Mouse (Mus musculus) hindbrain, embryonic 14.5 days (tissue): ENCODE data around the gene Comtd1. TPM values are rescaled to one million over a fixed set of nuclear protein-coding genes. Genes with fewer than 3 reads are reported as not detected.
A peak's percentile ranks its signal among the peaks of the same experiment; 100 is the strongest.

Experiments used
- ATAC-seq: fragments of 200-750 bp; cut with Nextera tagmentation; 2 replicates; pipeline ENCODE4 v1.8.0; 2017; ENCODE audit warnings: moderate number of reproducible peaks, mild to moderate bottlenecking, moderate TSS enrichment, moderate library complexity; ENCODE audit not compliant: low FRiP score
- DNase-seq: peaks from one replicate; pipeline ENCODE4 v3.0.0-alpha.2; 2015; ENCODE audit warnings: low spot score
- H3K27ac ChIP-seq: fragments of 300-500 bp; sonication (generic); 2 replicates; pipeline ENCODE4 v1.5.1; 2014; ENCODE audit warnings: mild to moderate bottlenecking, moderate library complexity
- H3K27me3 ChIP-seq: fragments of 300-500 bp; sonication (generic); 2 replicates; pipeline ENCODE4 v1.6.1; 2014; ENCODE audit warnings: mild to moderate bottlenecking, low read length, mixed read lengths; ENCODE audit not compliant: control insufficient read depth, insufficient read depth
- H3K36me3 ChIP-seq: fragments of 300-500 bp; sonication (generic); replicated peaks from 2 replicates; pipeline ENCODE4 v1.6.1; 2014; ENCODE audit not compliant: control insufficient read depth, insufficient read depth
- H3K4me1 ChIP-seq: fragments of 300-500 bp; sonication (generic); replicated peaks from 2 replicates; pipeline ENCODE4 v1.6.1; 2014; ENCODE audit warnings: antibody characterized with exemption, low read length, mixed read lengths; ENCODE audit not compliant: control insufficient read depth, insufficient read depth
- H3K4me2 ChIP-seq: fragments of 300-500 bp; sonication (generic); replicated peaks from 2 replicates; pipeline ENCODE4 v1.6.1; 2014; ENCODE audit warnings: mild to moderate bottlenecking, moderate library complexity
- H3K4me3 ChIP-seq: fragments of 300-500 bp; sonication (generic); replicated peaks from 2 replicates; pipeline ENCODE4 v1.5.1; 2014; ENCODE audit warnings: mild to moderate bottlenecking, low read length
- H3K9ac ChIP-seq: fragments of 300-500 bp; sonication (generic); 2 replicates; pipeline ENCODE4 v1.6.1; 2014
- H3K9me3 ChIP-seq: fragments of 300-500 bp; sonication (generic); 2 replicates; pipeline ENCODE4 v1.6.1; 2016; ENCODE audit warnings: low read length; ENCODE audit not compliant: control insufficient read depth
- WGBS: fragments of 180-500 bp; shearing (Covaris S2); extraction: QIAGEN DNeasy Blood & Tissue Kit; methylation state at CpG from one replicate; pipeline ENCODE4 v1.1.7; 2014; 5-methylcytosine and 5-hydroxymethylcytosine counted together
- polyA plus RNA-seq: library from polyadenylated mRNA; unstranded; fragments of >200 nt; fragmentation: Nextera tagmentation; extraction: Ambion mirVana; gene quantifications from 2 replicates; pipeline ENCODE4 v1.2.1, GENCODE M21; 2014

Gene Comtd1
- polyA plus RNA-seq, 1 experiment from 2014 or later: 55.8 TPM

GRCm38 (mm10) chr14:21841819-21842592 lies 6.8 kb downstream of the Comtd1 start:
- H3K27me3 ChIP-seq: no peaks in the 10 kb centered on the region
- no peaks in the 10 kb centered on the region for H3K9me3 ChIP-seq
- DNase-seq: no peak
- 0 out of 2 replicates have a peak, but pooled peaks cover 2% of the 10 kb centered on the region for H3K4me1 ChIP-seq
- no peak overlapping the region for H3K4me3 ChIP-seq
- H3K27ac ChIP-seq: no peak overlapping the region
- no peak for ATAC-seq
- no peak overlapping the region for H3K9ac ChIP-seq
- H3K4me2 ChIP-seq: no peak overlapping the region
- WGBS: 90% methylated on average over 5 of the region's 5 CpGs
- H3K36me3 ChIP-seq: peaks cover 99% of the 10 kb centered on the region

DNA sequence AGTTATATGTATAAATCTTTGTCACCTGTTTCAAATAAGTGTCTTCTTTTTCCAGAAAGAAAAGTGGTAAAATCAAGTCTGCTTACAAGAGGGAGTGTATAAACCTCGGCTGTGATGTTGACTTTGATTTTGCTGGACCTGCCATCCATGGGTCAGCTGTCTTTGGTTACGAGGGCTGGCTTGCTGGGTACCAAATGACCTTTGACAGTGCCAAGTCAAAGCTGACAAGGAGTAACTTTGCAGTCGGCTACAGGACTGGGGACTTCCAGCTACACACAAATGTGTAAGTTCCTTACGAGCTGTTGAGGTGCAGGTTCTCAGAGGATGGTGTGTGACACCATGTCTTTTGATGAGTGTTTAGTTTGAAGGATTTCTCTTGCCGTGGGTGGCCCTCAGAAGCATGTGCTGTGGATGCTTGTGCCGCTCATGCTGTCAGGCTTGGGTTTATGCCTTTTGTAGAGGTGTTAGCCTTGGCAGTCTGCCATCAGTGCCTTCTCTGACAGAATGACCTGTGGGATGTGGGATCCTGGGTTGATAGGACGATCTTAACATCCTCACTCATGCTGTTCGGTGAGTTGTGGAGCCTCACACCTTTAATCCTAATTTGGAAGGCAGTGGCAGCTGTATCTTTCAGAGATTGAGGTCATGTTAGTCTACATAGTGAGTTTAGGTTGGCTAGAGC lies 10.3 kb downstream of the Comtd1 start:
- WGBS: 84% methylated on average over 8 of the region's 8 CpGs
- DNase-seq: no peak
- no peak overlapping the region for H3K4me2 ChIP-seq
- H3K9me3 ChIP-seq: no peaks in the 10 kb centered on the region
- ATAC-seq: no peak
- peaks cover 8% of the 10 kb centered on the region for H3K4me1 ChIP-seq
- no peak overlapping the region for H3K27ac ChIP-seq
- H3K27me3 ChIP-seq: no peaks in the 10 kb centered on the region
- peaks cover 87% of the 10 kb centered on the region for H3K36me3 ChIP-seq
- H3K4me3 ChIP-seq: no peak overlapping the region
- no peak overlapping the region for H3K9ac ChIP-seq

DNA sequence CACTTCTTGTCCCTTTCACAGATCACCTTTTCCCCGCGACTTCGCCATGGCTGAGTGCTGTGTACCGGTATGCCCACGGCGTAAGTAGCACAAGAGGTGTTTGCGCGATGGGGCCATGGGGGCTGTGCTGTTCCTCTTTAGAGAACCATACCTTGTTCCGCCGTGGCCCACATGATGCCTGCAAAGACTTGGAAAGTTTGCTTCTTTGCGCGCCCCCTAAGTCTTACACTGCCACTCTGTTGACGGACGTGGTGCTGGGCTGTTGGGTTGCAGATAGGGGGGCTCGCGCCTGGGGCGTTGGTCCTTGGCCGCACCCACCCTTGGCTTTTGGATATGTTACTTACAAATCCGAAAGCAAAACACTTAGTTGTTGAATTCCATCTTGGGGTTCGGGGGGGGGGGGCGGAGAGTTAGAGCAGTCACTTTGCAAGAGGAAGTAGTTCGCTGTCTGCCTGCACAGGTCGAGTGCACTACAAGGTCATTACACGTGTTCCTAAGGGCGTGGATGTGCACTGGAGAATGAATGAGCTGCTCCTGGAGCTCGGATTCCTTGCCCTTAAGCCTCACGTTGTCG lies 16.9 kb downstream of the Comtd1 start:
- peak overlapping the region; percentile 93 for H3K9ac ChIP-seq
- H3K36me3 ChIP-seq: peaks cover 28% of the 10 kb centered on the region
- H3K27ac ChIP-seq: peak overlapping the region; percentile 97
- no peaks in the 10 kb centered on the region for H3K27me3 ChIP-seq
- H3K4me3 ChIP-seq: peak overlapping the region; percentile 98
- peaks cover 30% of the 10 kb centered on the region for H3K4me1 ChIP-seq
- no peaks in the 10 kb centered on the region for H3K9me3 ChIP-seq
- ATAC-seq: peak; percentile 14
- 2% methylated on average over 28 of the region's 28 CpGs for WGBS
- H3K4me2 ChIP-seq: peak overlapping the region; percentile 92
- DNase-seq: no peak

- H3K9ac ChIP-seq: peak overlapping the region; percentile 93
- peak overlapping the region; percentile 98 for H3K4me3 ChIP-seq
- no peaks in the 10 kb centered on the region for H3K27me3 ChIP-seq
- peak overlapping the region; percentile 97 for H3K27ac ChIP-seq
- WGBS: under 1% methylated on average over 72 of the region's 73 CpGs
- H3K9me3 ChIP-seq: no peaks in the 10 kb centered on the region
- ATAC-seq (peak; percentile 98), DNase-seq (peak; percentile 91)
- H3K36me3 ChIP-seq: peaks cover 23% of the 10 kb centered on the region; the same call in 1 of the 2 replicates
- peak overlapping the region; percentile 92 for H3K4me2 ChIP-seq
- H3K4me1 ChIP-seq: peaks cover 30% of the 10 kb centered on the region
These were observed 17.7 kb downstream of the Comtd1 start for GRCm38 (mm10) chr14:21830876-21831767.

DNA sequence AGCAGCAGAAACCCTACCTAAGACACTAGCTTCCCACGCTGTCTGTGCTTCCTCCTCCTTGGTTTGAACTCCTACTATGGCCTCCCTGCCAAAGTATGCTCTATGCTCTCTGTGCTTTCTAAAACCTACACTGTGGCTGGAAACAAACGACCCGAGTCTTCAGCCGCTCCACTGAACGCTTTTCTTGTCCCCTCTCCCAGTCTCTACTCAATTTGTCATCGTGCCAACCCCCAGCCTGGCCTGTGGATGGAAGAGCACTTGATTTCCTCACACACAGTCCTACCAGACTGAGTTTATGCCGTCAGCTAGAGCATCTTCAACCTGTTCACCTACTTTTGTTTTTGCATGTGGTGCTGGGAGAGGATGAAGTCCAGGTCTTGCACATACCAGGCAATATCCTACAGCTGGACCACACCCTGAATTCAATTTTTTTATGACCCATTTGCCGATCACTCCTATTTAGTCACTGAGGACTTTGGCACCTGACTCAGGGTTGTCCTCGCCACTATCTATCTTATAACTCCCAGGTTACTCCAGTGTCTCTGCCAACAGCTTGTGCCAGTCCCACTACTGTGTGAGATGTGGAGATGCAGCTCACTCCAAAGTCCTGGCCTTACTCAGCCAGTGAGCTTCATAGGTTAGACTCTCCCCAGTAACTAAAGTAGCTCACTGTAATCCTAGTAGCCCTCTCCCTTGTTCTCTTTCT lies 22.8 kb downstream of the Comtd1 start:
- Histone ChIP-seq H3K9me3 (no peaks in the 10 kb centered on the region), H3K27ac (no peak overlapping the region), H3K4me2 (no peak overlapping the region), H3K36me3 (no peaks in the 10 kb centered on the region), H3K9ac (no peak overlapping the region), H3K4me1 (0 out of 2 replicates have a peak, but pooled peaks cover 6% of the 10 kb centered on the region), H3K4me3 (no peak overlapping the region), H3K27me3 (no peaks in the 10 kb centered on the region)
- WGBS: 78% methylated on average over 9 of the region's 9 CpGs
- ATAC-seq (no peak), DNase-seq (no peak)

GRCm38 (mm10) chr14:21824938-21825337 lies 23.8 kb downstream of the Comtd1 start, which contains the start of gene Vdac2:
TSS of gene Vdac2 (plus strand) at chr14:21825238.
- DNase-seq (no peak), ATAC-seq (no peak)
- no peaks in the 10 kb centered on the region for H3K27me3 ChIP-seq
- H3K9ac ChIP-seq: no peak within 1 kb of the TSS
- H3K36me3 ChIP-seq: no peaks in the 10 kb centered on the region
- H3K27ac ChIP-seq: no peak within 1 kb of the TSS
- H3K9me3 ChIP-seq: no peaks in the 10 kb centered on the region
- no peaks in the 10 kb centered on the region for H3K4me1 ChIP-seq
- no peak within 1 kb of the TSS for H3K4me2 ChIP-seq
- H3K4me3 ChIP-seq: no peak within 1 kb of the TSS
- 77% methylated on average over 2 of the region's 2 CpGs for WGBS

DNA sequence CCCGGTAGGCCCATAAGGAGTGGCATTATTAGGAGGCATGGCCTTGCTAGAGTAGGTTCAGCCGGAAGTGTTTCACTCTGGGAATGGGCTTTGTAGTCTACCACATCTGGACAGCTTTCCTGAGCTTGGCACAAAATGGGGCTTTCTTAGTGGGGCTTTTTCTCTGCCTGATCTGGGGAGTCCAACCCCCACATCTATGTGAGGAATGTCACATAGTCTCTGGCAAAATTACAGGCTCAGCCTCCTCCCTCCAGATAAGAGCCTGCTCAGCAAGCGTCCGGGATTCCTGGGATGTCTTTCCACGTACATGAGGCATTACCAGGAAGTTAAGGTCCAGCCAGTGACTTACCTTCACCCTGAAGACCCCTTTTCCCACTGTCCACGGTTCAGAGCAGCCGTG lies 24.9 kb downstream of the Comtd1 start:
- no peak for ATAC-seq
- H3K4me1 ChIP-seq: no peaks in the 10 kb centered on the region
- 87% methylated on average over 7 of the region's 7 CpGs for WGBS

GRCm38 (mm10) chr14:21822795-21823374 lies 25.9 kb downstream of the Comtd1 start:
- Histone ChIP-seq H3K36me3 (no peaks in the 10 kb centered on the region), H3K4me1 (no peaks in the 10 kb centered on the region), H3K4me3 (no peak overlapping the region), H3K9ac (no peak overlapping the region), H3K9me3 (no peaks in the 10 kb centered on the region), H3K27me3 (no peaks in the 10 kb centered on the region), H3K27ac (peak overlapping the region; percentile 52), H3K4me2 (no peak overlapping the region)
- DNase-seq: peak; percentile 42
- no peak for ATAC-seq
- 61% methylated on average over 7 of the region's 7 CpGs for WGBS

More for the DNA sequence above, 24.9 kb downstream of the Comtd1 start:
- no peak for DNase-seq
- no peak overlapping the region for H3K9ac ChIP-seq
- H3K27ac ChIP-seq: no peak overlapping the region
- H3K36me3 ChIP-seq: no peaks in the 10 kb centered on the region
- no peak overlapping the region for H3K4me3 ChIP-seq
- no peaks in the 10 kb centered on the region for H3K27me3 ChIP-seq
- H3K9me3 ChIP-seq: no peaks in the 10 kb centered on the region
- H3K4me2 ChIP-seq: no peak overlapping the region
